Mouse (Mus musculus) stomach, postnatal 0 days (tissue): Measurements from ENCODE around the gene Dnaja1.

Source experiments
- CTCF ChIP-seq: IDR thresholded peaks from 2 replicates; pipeline ENCODE4 v1.5.1; 2016; ENCODE audit warnings: antibody characterized with exemption, low read depth, mild to moderate bottlenecking, moderate library complexity
- EP300 ChIP-seq: optimal IDR thresholded peaks from 2 replicates; pipeline ENCODE3; 2016; ENCODE audit warnings: antibody characterized with exemption

GRCm38 (mm10) chr4:40757780-40758420 is 36.0 kb downstream of the Dnaja1 start, which contains the start of gene Smu1:
- TF ChIP-seq CTCF (no peak), EP300 (no peak)
